Mouse (Mus musculus): ENCODE results near the gene Prss48. TPM values are rescaled to one million over a fixed set of nuclear protein-coding genes. Genes with fewer than 3 reads are reported as not detected.
"Not testable (repeated sequence)": the region's sequence is repeated elsewhere in the genome, so short reads cannot be mapped to it uniquely, and the experiment has no call there.

Prss48 gene
- polyA plus RNA-seq, 1 experiment from 2014 or later, result not detected

GRCm38 (mm10) chr3:85994645-85995044 lies 7.6 kb downstream of the Prss48 start:
- Histone ChIP-seq H3K4me1 (peaks cover 58% of the 10 kb centered on the region), H3K4me3 (no peak overlapping the region), H3K27me3 (replicated peaks) (no peaks in the 10 kb centered on the region), H3K4me2 (no peak overlapping the region), H3K36me3 (no peaks in the 10 kb centered on the region), H3K27ac (no peak overlapping the region), H3K9me3 (replicated peaks) (no peaks in the 10 kb centered on the region), H3K9ac (no peak overlapping the region)
- WGBS (ENCODE audit: insufficient replicate concordance), result 81% methylated on average over 4 of the region's 4 CpGs
- ATAC-seq, result no peak

DNA sequence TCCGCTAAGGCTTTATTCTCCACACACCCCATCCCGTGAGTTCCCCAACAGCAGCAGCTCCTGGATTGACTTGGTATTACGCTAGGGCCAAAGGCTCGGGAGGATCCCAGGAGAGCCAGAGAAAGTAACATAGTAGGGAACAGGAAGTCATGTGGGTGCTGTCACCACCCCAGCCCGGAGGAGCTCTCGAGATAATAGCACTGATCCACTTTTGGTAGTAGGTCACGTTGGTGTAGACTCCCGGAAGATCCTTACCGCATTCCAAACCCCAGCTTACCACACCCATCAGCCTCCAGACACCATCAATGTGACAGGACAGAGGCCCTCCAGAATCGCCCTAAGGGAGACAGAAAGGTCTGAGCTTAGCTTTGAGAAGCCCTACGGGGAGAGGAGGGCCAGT lies 8.5 kb downstream of the Prss48 start:
- no peaks in the 10 kb centered on the region for H3K36me3 ChIP-seq
- WGBS (ENCODE audit: insufficient replicate concordance), result 30% methylated on average over 11 of the region's 11 CpGs
- H3K4me3 ChIP-seq, result no peak overlapping the region
- H3K4me2 ChIP-seq, result peak overlapping the region; percentile 42
- peak; percentile 17; the same call in 1 of the 2 replicates for ATAC-seq
- H3K27me3 ChIP-seq (replicated peaks), result no peaks in the 10 kb centered on the region
- peak overlapping the region; percentile 93 for H3K27ac ChIP-seq
- H3K9ac ChIP-seq, result no peak overlapping the region
- no peaks in the 10 kb centered on the region for H3K9me3 ChIP-seq (replicated peaks)
- peaks cover 58% of the 10 kb centered on the region for H3K4me1 ChIP-seq

DNA sequence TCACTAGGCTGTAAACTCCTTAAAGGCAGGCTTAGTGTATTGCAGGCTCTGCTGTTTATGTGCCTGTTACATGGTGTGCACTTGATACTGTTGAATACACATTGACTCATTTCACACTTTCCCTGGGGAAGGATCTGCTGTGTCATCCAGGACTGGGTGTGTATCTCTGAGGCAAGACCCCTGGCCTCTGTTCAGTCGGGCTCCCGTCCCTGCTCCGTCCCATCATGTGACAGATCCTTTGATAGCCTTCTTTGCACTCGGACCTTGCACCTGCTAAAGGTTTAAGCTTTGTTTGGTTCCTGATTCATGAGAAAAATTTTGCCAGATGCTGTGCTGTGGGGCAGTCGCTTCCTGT lies 10.5 kb downstream of the Prss48 start:
- H3K9ac ChIP-seq, result peak overlapping the region; percentile 55
- H3K4me1 ChIP-seq, result peaks cover 58% of the 10 kb centered on the region
- ATAC-seq, result peak; percentile 90
- H3K27ac ChIP-seq, result peak overlapping the region; percentile 93
- H3K4me3 ChIP-seq, result peak overlapping the region; percentile 29
- WGBS (ENCODE audit: insufficient replicate concordance), result 21% methylated on average over 5 of the region's 5 CpGs
- no peaks in the 10 kb centered on the region for H3K27me3 ChIP-seq (replicated peaks)
- peaks cover 4% of the 10 kb centered on the region; the same call in 1 of the 2 replicates for H3K36me3 ChIP-seq
- H3K4me2 ChIP-seq, result peak overlapping the region; percentile 63
- H3K9me3 ChIP-seq (replicated peaks), result no peaks in the 10 kb centered on the region

- Histone ChIP-seq H3K4me1 (peaks cover 58% of the 10 kb centered on the region), H3K36me3 (peaks cover 4% of the 10 kb centered on the region; the same call in 1 of the 2 replicates), H3K9ac (peak overlapping the region; percentile 49), H3K27me3 (replicated peaks) (no peaks in the 10 kb centered on the region), H3K4me3 (peak overlapping the region; percentile 29), H3K4me2 (peak overlapping the region; percentile 63), H3K9me3 (replicated peaks) (no peaks in the 10 kb centered on the region), H3K27ac (peak overlapping the region; percentile 93)
- peak; percentile 87 for ATAC-seq
- 14% methylated on average over 6 of the region's 6 CpGs for WGBS (ENCODE audit: insufficient replicate concordance)
Measured at GRCm38 (mm10) chr3:85991140-85991801, 11.0 kb downstream of the Prss48 start.

GRCm38 (mm10) chr3:85987225-85987624 lies 15.1 kb downstream of the Prss48 start:
- H3K27me3 ChIP-seq (replicated peaks), result no peaks in the 10 kb centered on the region
- H3K36me3 ChIP-seq, result peaks cover 4% of the 10 kb centered on the region; the same call in 1 of the 2 replicates
- H3K4me2 ChIP-seq, result no peak overlapping the region
- no peak overlapping the region for H3K4me3 ChIP-seq
- no peak overlapping the region for H3K27ac ChIP-seq
- no peaks in the 10 kb centered on the region for H3K9me3 ChIP-seq (replicated peaks)
- peaks cover 25% of the 10 kb centered on the region for H3K4me1 ChIP-seq
- 64% methylated on average over 2 of the region's 2 CpGs for WGBS (ENCODE audit: insufficient replicate concordance)
- no peak for ATAC-seq
- no peak overlapping the region for H3K9ac ChIP-seq

- 83% methylated on average over 6 of the region's 6 CpGs for WGBS (ENCODE audit: insufficient replicate concordance)
- ATAC-seq, result no peak; the same call in 1 of the 2 replicates
Measured at GRCm38 (mm10) chr3:85984537-85984936, 17.8 kb downstream of the Prss48 start.

DNA sequence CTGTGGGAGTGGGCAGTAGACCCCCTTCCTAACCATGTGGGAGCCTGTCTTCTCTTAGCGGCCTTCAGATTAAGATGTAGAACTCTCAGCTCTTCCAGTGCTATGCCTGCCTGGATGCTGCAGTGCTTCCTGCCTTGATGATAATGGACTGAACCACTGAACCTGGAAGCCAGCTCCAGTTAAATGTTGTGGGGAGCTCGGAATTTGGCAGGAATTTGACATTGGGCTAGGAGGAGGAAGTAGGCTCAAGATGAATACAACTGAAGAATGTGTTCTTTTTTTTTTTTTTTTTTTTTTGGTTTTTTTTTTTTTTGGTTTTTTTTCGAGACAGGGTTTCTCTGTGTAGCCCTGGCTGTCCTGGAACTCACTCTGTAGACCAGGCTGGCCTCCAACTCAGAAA lies 20.5 kb downstream of the Prss48 start:
- not testable (repeated sequence) for H3K9me3 ChIP-seq (replicated peaks); H3K9ac ChIP-seq; H3K4me1 ChIP-seq; H3K4me2 ChIP-seq; H3K27me3 ChIP-seq (replicated peaks); H3K27ac ChIP-seq; ATAC-seq; H3K36me3 ChIP-seq; H3K4me3 ChIP-seq
- WGBS (ENCODE audit: insufficient replicate concordance), result 67% methylated on average over 3 of the region's 3 CpGs

More at GRCm38 (mm10) chr3:85984537-85984936, 17.8 kb downstream of the Prss48 start:
- Histone ChIP-seq H3K4me3 (no peak overlapping the region), H3K36me3 (peaks cover 10% of the 10 kb centered on the region; the same call in 1 of the 2 replicates), H3K9ac (no peak overlapping the region), H3K4me2 (no peak overlapping the region), H3K27ac (no peak overlapping the region), H3K27me3 (replicated peaks) (no peaks in the 10 kb centered on the region), H3K4me1 (no peaks in the 10 kb centered on the region; the same call in 1 of the 2 replicates), H3K9me3 (replicated peaks) (no peaks in the 10 kb centered on the region)

DNA sequence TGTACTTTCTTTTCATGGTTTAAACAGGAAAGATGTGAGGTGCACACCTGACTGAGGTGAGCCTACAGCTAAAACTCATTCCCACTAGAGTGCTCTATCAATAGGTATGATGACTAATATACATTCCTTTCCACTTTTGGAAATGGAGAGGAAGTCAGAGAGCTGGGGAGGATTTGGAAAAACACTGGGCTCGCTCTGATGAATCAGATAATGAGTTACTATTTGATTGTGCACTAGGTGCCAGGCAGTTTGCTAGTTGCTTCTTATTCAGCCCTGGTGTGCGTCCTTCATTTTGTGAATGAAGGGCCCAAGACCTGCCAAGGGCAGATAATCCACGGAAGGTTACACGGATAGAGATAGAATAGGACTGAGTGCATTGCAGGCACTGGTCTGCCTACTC lies 22.3 kb downstream of the Prss48 start:
- ATAC-seq, result no peak
- Histone ChIP-seq H3K4me3 (no peak overlapping the region), H3K27ac (no peak overlapping the region), H3K9me3 (replicated peaks) (no peaks in the 10 kb centered on the region), H3K36me3 (peaks cover 6% of the 10 kb centered on the region; the same call in 1 of the 2 replicates), H3K4me1 (no peaks in the 10 kb centered on the region; the same call in 1 of the 2 replicates), H3K4me2 (no peak overlapping the region), H3K9ac (no peak overlapping the region), H3K27me3 (replicated peaks) (no peaks in the 10 kb centered on the region)
- 72% methylated on average over 4 of the region's 4 CpGs for WGBS (ENCODE audit: insufficient replicate concordance)

GRCm38 (mm10) chr3:85974451-85974850 lies 27.8 kb downstream of the Prss48 start:
- no peak overlapping the region for H3K27ac ChIP-seq
- 80% methylated on average over 4 of the region's 4 CpGs for WGBS (ENCODE audit: insufficient replicate concordance)
- ATAC-seq, result no peak

GRCm38 (mm10) chr3:85973376-85974140 lies 28.7 kb downstream of the Prss48 start:
- Histone ChIP-seq H3K9me3 (replicated peaks) (no peaks in the 10 kb centered on the region), H3K4me2 (peak overlapping the region; percentile 98; the same call in 1 of the 2 replicates), H3K36me3 (no peaks in the 10 kb centered on the region), H3K27ac (no peak overlapping the region), H3K9ac (no peak overlapping the region), H3K27me3 (replicated peaks) (peaks cover 10% of the 10 kb centered on the region), H3K4me1 (peaks cover 33% of the 10 kb centered on the region), H3K4me3 (no peak overlapping the region)
- ATAC-seq, result no peak
- 73% methylated on average over 10 of the region's 10 CpGs for WGBS (ENCODE audit: insufficient replicate concordance)

More at GRCm38 (mm10) chr3:85974451-85974850, 27.8 kb downstream of the Prss48 start:
- H3K27me3 ChIP-seq (replicated peaks), result peaks cover 10% of the 10 kb centered on the region
- no peak overlapping the region for H3K4me2 ChIP-seq
- H3K9ac ChIP-seq, result no peak overlapping the region
- peaks cover 33% of the 10 kb centered on the region for H3K4me1 ChIP-seq
- no peaks in the 10 kb centered on the region for H3K36me3 ChIP-seq
- H3K4me3 ChIP-seq, result no peak overlapping the region
- no peaks in the 10 kb centered on the region for H3K9me3 ChIP-seq (replicated peaks)

GRCm38 (mm10) chr3:85971599-85971975 lies 30.7 kb downstream of the Prss48 start:
- H3K27ac ChIP-seq, result peak overlapping the region; percentile 71
- H3K27me3 ChIP-seq (replicated peaks), result peaks cover 10% of the 10 kb centered on the region
- peak overlapping the region; percentile 82 for H3K9ac ChIP-seq
- WGBS (ENCODE audit: insufficient replicate concordance), result 3% methylated on average over 13 of the region's 13 CpGs
- no peaks in the 10 kb centered on the region for H3K36me3 ChIP-seq
- no peaks in the 10 kb centered on the region for H3K9me3 ChIP-seq (replicated peaks)
- peak; percentile 53; the same call in 1 of the 2 replicates for ATAC-seq
- H3K4me3 ChIP-seq, result peak overlapping the region; percentile 80
- H3K4me2 ChIP-seq, result peak overlapping the region; percentile 98
- H3K4me1 ChIP-seq, result peaks cover 33% of the 10 kb centered on the region
